Mouse (Mus musculus) small intestine, adult 2 months (tissue): ENCODE measurements around the gene Rps12-ps3. TPM values are rescaled to one million over a fixed set of nuclear protein-coding genes. Genes with fewer than 3 reads are reported as not detected.
A peak's percentile ranks its signal among the peaks of the same experiment; 100 is the strongest.

ENCODE experiments used
- H3K27ac ChIP-seq: fragments of 200-500 bp; 2 replicates; pipeline ENCODE4 v1.5.1; 2012; ENCODE audit warnings: low read depth, low read length, control low read depth, inconsistent platforms; ENCODE audit not compliant: insufficient read depth
- H3K27me3 ChIP-seq: fragments of 200-500 bp; 2 replicates; pipeline ENCODE4 v1.6.1; 2012; ENCODE audit warnings: mild to moderate bottlenecking, moderate library complexity, low read length, inconsistent platforms; ENCODE audit not compliant: control insufficient read depth, insufficient read depth
- H3K36me3 ChIP-seq: fragments of 200-500 bp; 2 replicates; pipeline ENCODE4 v1.6.1; 2012; ENCODE audit warnings: mild to moderate bottlenecking, low read length, control low read depth, inconsistent platforms; ENCODE audit not compliant: control insufficient read depth, insufficient read depth
- H3K4me1 ChIP-seq: fragments of 200-500 bp; 2 replicates; pipeline ENCODE4 v1.6.1; 2012; ENCODE audit warnings: low read length, inconsistent platforms, mixed read lengths; ENCODE audit not compliant: control insufficient read depth, insufficient read depth, insufficient read length
- H3K4me3 ChIP-seq: fragments of 200-500 bp; 2 replicates; pipeline ENCODE4 v1.5.1; 2012; ENCODE audit warnings: low read depth, mild to moderate bottlenecking, control low read depth, inconsistent platforms, low read length, moderate library complexity
- CTCF ChIP-seq: fragments of 200-500 bp; IDR thresholded peaks from 2 replicates; pipeline ENCODE4 v1.5.1; 2012; ENCODE audit warnings: low read depth, mild to moderate bottlenecking, control low read depth, inconsistent platforms, low read length, moderate library complexity, mixed read lengths; ENCODE audit not compliant: insufficient replicate concordance, insufficient read length; ENCODE audit errors: extremely low read depth
- POLR2A ChIP-seq: fragments of 200-500 bp; IDR thresholded peaks from 2 replicates; pipeline ENCODE4 v1.6.1; 2012; ENCODE audit warnings: low read depth, mild to moderate bottlenecking, control low read depth, inconsistent platforms, low read length, moderate library complexity
- WGBS: fragments of 180-500 bp; shearing (Covaris S2); methylation state at CpG from one replicate; pipeline ENCODE4 v1.1.7; 2018; 5-methylcytosine and 5-hydroxymethylcytosine counted together
- polyA plus RNA-seq: library from polyadenylated mRNA; depleted of rRNA; stranded (reverse); fragments of >200 nt; gene quantifications from 2 replicates; pipeline ENCODE4 v1.2.3, GENCODE M21; 2012

Gene Rps12-ps3
- polyA plus RNA-seq, 1 experiment = 3,365 TPM

GRCm38 (mm10) chr19:59292183-59292839, 29.8 kb upstream of the Rps12-ps3 start:
- Histone ChIP-seq H3K4me3 (no peak overlapping the region), H3K4me1 (no peaks in the 10 kb centered on the region), H3K27ac (no peak overlapping the region), H3K27me3 (no peaks in the 10 kb centered on the region), H3K36me3 (peaks cover 6% of the 10 kb centered on the region)
- WGBS = 88% methylated on average over 5 of the region's 5 CpGs
- no peak for TF ChIP-seq CTCF

- peaks cover 7% of the 10 kb centered on the region; the same call in 1 of the 2 replicates for H3K36me3 ChIP-seq
- no peaks in the 10 kb centered on the region for H3K27me3 ChIP-seq
- no peak overlapping the region for H3K4me3 ChIP-seq
- TF ChIP-seq CTCF = no peak
- no peak for TF ChIP-seq POLR2A
- no peaks in the 10 kb centered on the region for H3K4me1 ChIP-seq
- no peak overlapping the region for H3K27ac ChIP-seq
Measured at GRCm38 (mm10) chr19:59315308-59315707, 6.8 kb upstream of the Rps12-ps3 start.

GRCm38 (mm10) chr19:59316571-59316970, 5.5 kb upstream of the Rps12-ps3 start:
- Histone ChIP-seq H3K27ac (no peak overlapping the region), H3K4me3 (no peak overlapping the region), H3K4me1 (no peaks in the 10 kb centered on the region), H3K27me3 (no peaks in the 10 kb centered on the region), H3K36me3 (peaks cover 6% of the 10 kb centered on the region; the same call in 1 of the 2 replicates)
- TF ChIP-seq POLR2A (no peak), CTCF (peak; percentile 31; the same call in 1 of the 2 replicates)

GRCm38 (mm10) chr19:59330816-59331225, 8.7 kb downstream of the Rps12-ps3 start:
- H3K27me3 ChIP-seq = no peaks in the 10 kb centered on the region
- H3K4me3 ChIP-seq = no peak overlapping the region
- TF ChIP-seq CTCF (no peak), POLR2A (no peak)
- no peaks in the 10 kb centered on the region for H3K4me1 ChIP-seq
- no peak overlapping the region for H3K27ac ChIP-seq
- peaks cover 2% of the 10 kb centered on the region; the same call in 1 of the 2 replicates for H3K36me3 ChIP-seq

GRCm38 (mm10) chr19:59336655-59337054, 14.6 kb downstream of the Rps12-ps3 start:
- Histone ChIP-seq H3K27ac (no peak overlapping the region), H3K4me3 (no peak overlapping the region), H3K4me1 (no peaks in the 10 kb centered on the region), H3K36me3 (no peaks in the 10 kb centered on the region; the same call in 1 of the 2 replicates), H3K27me3 (no peaks in the 10 kb centered on the region)
- TF ChIP-seq POLR2A = no peak
- no peak for TF ChIP-seq CTCF
- 96% methylated on average over 1 of the region's 1 CpGs for WGBS

- TF ChIP-seq POLR2A (no peak), CTCF (no peak)
- WGBS = 79% methylated on average over 3 of the region's 3 CpGs
Measured at GRCm38 (mm10) chr19:59337872-59338681, 16.0 kb downstream of the Rps12-ps3 start.

GRCm38 (mm10) chr19:59339908-59340307, 17.8 kb downstream of the Rps12-ps3 start:
- TF ChIP-seq POLR2A = no peak
- no peak for TF ChIP-seq CTCF
- Histone ChIP-seq H3K36me3 (no peaks in the 10 kb centered on the region; the same call in 1 of the 2 replicates), H3K4me1 (peaks cover 2% of the 10 kb centered on the region), H3K27me3 (no peaks in the 10 kb centered on the region), H3K4me3 (no peak overlapping the region), H3K27ac (no peak overlapping the region)
- WGBS = 72% methylated on average over 3 of the region's 3 CpGs

More at GRCm38 (mm10) chr19:59337872-59338681, 16.0 kb downstream of the Rps12-ps3 start:
- Histone ChIP-seq H3K4me1 (peaks cover 2% of the 10 kb centered on the region), H3K4me3 (no peak overlapping the region), H3K27ac (no peak overlapping the region), H3K27me3 (no peaks in the 10 kb centered on the region), H3K36me3 (no peaks in the 10 kb centered on the region; the same call in 1 of the 2 replicates)
